Mouse (Mus musculus): ENCODE data around the gene Gm21477. TPM values are rescaled to one million over a fixed set of nuclear protein-coding genes. Genes with fewer than 3 reads are reported as not detected.
"Not testable (repeated sequence)": the region's sequence is repeated elsewhere in the genome, so short reads cannot be mapped to it uniquely, and the experiment has no call there.

Gene Gm21477
- not detected in 2 replicates for polyA plus RNA-seq (2015; fragmentation: Nextera tagmentation; extraction: Ambion mirVana)

- not testable (repeated sequence) for H3K27me3 ChIP-seq; H3K9ac ChIP-seq; H3K4me2 ChIP-seq; H3K27ac ChIP-seq; H3K36me3 ChIP-seq; ATAC-seq (ENCODE audit: low FRiP score); H3K4me1 ChIP-seq (replicated peaks); H3K4me3 ChIP-seq; H3K9me3 ChIP-seq
- no CpG with 5 or more reads among the region's 6 CpGs for WGBS
Measured at GRCm38 (mm10) chrY:87116521-87116920, at the start of gene Gm21477. Gene Gm21477, plus strand, starts transcription at chrY:87116821.
